Mouse (Mus musculus): ENCODE measurements around the gene Gm17409. TPM values are rescaled to one million over a fixed set of nuclear protein-coding genes. Genes with fewer than 3 reads are reported as not detected.
A peak's percentile ranks its signal among the peaks of the same experiment; 100 is the strongest.

The Gm17409 gene
- total RNA-seq (2021) = not detected

- DNase-seq (ENCODE audit: extremely low spot score in 1 of 2, low spot score in 2 of 2) = no peak
- intact Hi-C loops (cut with DNase I) = no loop called here
Observed at GRCm38 (mm10) chr2:58469816-58470215, at the start of gene Gm17409. TSS of gene Gm17409 (plus strand) at chr2:58470116.

- intact Hi-C loops (cut with DNase I) = no loop called here
- no peak for DNase-seq (ENCODE audit: extremely low spot score in 1 of 2, low spot score in 2 of 2)
Observed at GRCm38 (mm10) chr2:58423319-58423718, 46.6 kb upstream of the Gm17409 start.

GRCm38 (mm10) chr2:58425436-58426004, 44.4 kb upstream of the Gm17409 start:
- intact Hi-C loops (cut with DNase I) = no loop called here

GRCm38 (mm10) chr2:58432211-58432610, 37.7 kb upstream of the Gm17409 start:
- peak in 1 of 2 experiments; percentile 58 for DNase-seq (ENCODE audit: extremely low spot score in 1 of 2, low spot score in 2 of 2)

More at GRCm38 (mm10) chr2:58425436-58426004, 44.4 kb upstream of the Gm17409 start:
- no peak for DNase-seq (ENCODE audit: extremely low spot score in 1 of 2, low spot score in 2 of 2)

GRCm38 (mm10) chr2:58433317-58433716, 36.6 kb upstream of the Gm17409 start:
- intact Hi-C loops (cut with DNase I) = no loop called here

More at GRCm38 (mm10) chr2:58432211-58432610, 37.7 kb upstream of the Gm17409 start:
- intact Hi-C loops (cut with DNase I) = no loop called here

GRCm38 (mm10) chr2:58434438-58434837, 35.5 kb upstream of the Gm17409 start:
- DNase-seq (ENCODE audit: extremely low spot score in 1 of 2, low spot score in 2 of 2) = no peak
- intact Hi-C loops (cut with DNase I) = no loop called here

More at GRCm38 (mm10) chr2:58433317-58433716, 36.6 kb upstream of the Gm17409 start:
- no peak for DNase-seq (ENCODE audit: extremely low spot score in 1 of 2, low spot score in 2 of 2)

GRCm38 (mm10) chr2:58435507-58435906, 34.4 kb upstream of the Gm17409 start:
- DNase-seq (ENCODE audit: extremely low spot score in 1 of 2, low spot score in 2 of 2) = no peak
- intact Hi-C loops (cut with DNase I) = no loop called here

- DNase-seq (ENCODE audit: extremely low spot score in 1 of 2, low spot score in 2 of 2) = no peak
- intact Hi-C loops (cut with DNase I) = no loop called here
Observed at GRCm38 (mm10) chr2:58436911-58437310, 33.0 kb upstream of the Gm17409 start.

GRCm38 (mm10) chr2:58443163-58443562, 26.8 kb upstream of the Gm17409 start:
- intact Hi-C loops (cut with DNase I) = no loop called here
- DNase-seq (ENCODE audit: extremely low spot score in 1 of 2, low spot score in 2 of 2) = no peak

- intact Hi-C loops (cut with DNase I) = no loop called here
Observed at GRCm38 (mm10) chr2:58447001-58447400, 22.9 kb upstream of the Gm17409 start.

GRCm38 (mm10) chr2:58454095-58454865, 15.6 kb upstream of the Gm17409 start:
- no peak for DNase-seq (ENCODE audit: extremely low spot score in 1 of 2, low spot score in 2 of 2)

More at GRCm38 (mm10) chr2:58447001-58447400, 22.9 kb upstream of the Gm17409 start:
- DNase-seq (ENCODE audit: extremely low spot score in 1 of 2, low spot score in 2 of 2) = no peak

GRCm38 (mm10) chr2:58456843-58457487, 13.0 kb upstream of the Gm17409 start:
- DNase-seq (ENCODE audit: extremely low spot score in 1 of 2, low spot score in 2 of 2) = no peak
- intact Hi-C loops (cut with DNase I) = loop anchor here (5.0 kb wide), 2 partner anchors 260 to 425 kb away; partner anchors contain the start of gene Cytip

More at GRCm38 (mm10) chr2:58454095-58454865, 15.6 kb upstream of the Gm17409 start:
- intact Hi-C loops (cut with DNase I) = no loop called here

- intact Hi-C loops (cut with DNase I) = loop anchor here (5.0 kb wide), 2 partner anchors 260 to 425 kb away; partner anchors contain the start of gene Cytip
- no peak for DNase-seq (ENCODE audit: extremely low spot score in 1 of 2, low spot score in 2 of 2)
Observed at GRCm38 (mm10) chr2:58457488-58457865, 12.4 kb upstream of the Gm17409 start.

GRCm38 (mm10) chr2:58458820-58459371, 11.0 kb upstream of the Gm17409 start:
- intact Hi-C loops (cut with DNase I) = loop anchor here (5.0 kb wide), 2 partner anchors 262 to 427 kb away; partner anchors contain the start of gene Cytip
- DNase-seq (ENCODE audit: extremely low spot score in 1 of 2, low spot score in 2 of 2) = peak in 1 of 2 experiments; percentile 40

GRCm38 (mm10) chr2:58470290-58470689, 374 bp downstream of the Gm17409 start:
- intact Hi-C loops (cut with DNase I) = no loop called here

GRCm38 (mm10) chr2:58475578-58475977, 5.7 kb downstream of the Gm17409 start:
- intact Hi-C loops (cut with DNase I) = loop anchor here (5.0 kb wide), 1 partner anchor 92 kb away; the partner anchor contains the start of genes Acvr1 and Upp2
- no peak for DNase-seq (ENCODE audit: extremely low spot score in 1 of 2, low spot score in 2 of 2)

More at GRCm38 (mm10) chr2:58470290-58470689, 374 bp downstream of the Gm17409 start:
- no peak for DNase-seq (ENCODE audit: extremely low spot score in 1 of 2, low spot score in 2 of 2)

- peak; percentile 74 to 81 for DNase-seq (ENCODE audit: extremely low spot score in 1 of 2, low spot score in 2 of 2)
- intact Hi-C loops (cut with DNase I) = loop anchor here (1.0 to 5.0 kb wide), 2 partner anchors 90 to 190 kb away; partner anchors contain the start of genes Acvr1 and Upp2
Observed at GRCm38 (mm10) chr2:58476956-58477715, 7.2 kb downstream of the Gm17409 start.

GRCm38 (mm10) chr2:58478144-58478543, 8.2 kb downstream of the Gm17409 start:
- intact Hi-C loops (cut with DNase I) = loop anchor here (5.0 kb wide), 1 partner anchor 89 kb away; the partner anchor contains the start of genes Acvr1 and Upp2
- no peak for DNase-seq (ENCODE audit: extremely low spot score in 1 of 2, low spot score in 2 of 2)
